Mouse (Mus musculus): ENCODE results near the gene Srpk2.
"Not testable (repeated sequence)": the region's sequence is repeated elsewhere in the genome, so short reads cannot be mapped to it uniquely, and the experiment has no call there.

GRCm38 (mm10) chr5:23453561-23453960 is 230.9 kb downstream of the Srpk2 start:
- TF ChIP-seq POLR2A (IDR thresholded peaks at IDR 0.05; ENCODE audit: low read depth, low read length); CTCF (IDR thresholded peaks at IDR 0.05; ENCODE audit: extremely low read depth, insufficient read length, insufficient replicate concordance, low read depth, low read length): not testable (repeated sequence)

All from small intestine, adult 2 months (tissue).